Mouse (Mus musculus): ENCODE measurements around the gene Mark1.
A peak's percentile ranks its signal among the peaks of the same experiment; 100 is the strongest.

Gene Mark1

GRCm38 (mm10) chr1:184851741-184852618 lies 147.4 kb downstream of the Mark1 start:
- peak; percentile 78 for DNase-seq (ENCODE audit: low read depth, low spot score)

GRCm38 (mm10) chr1:184851166-184851565 lies 148.2 kb downstream of the Mark1 start:
- DNase-seq (ENCODE audit: low read depth, low spot score), result no peak

DNA sequence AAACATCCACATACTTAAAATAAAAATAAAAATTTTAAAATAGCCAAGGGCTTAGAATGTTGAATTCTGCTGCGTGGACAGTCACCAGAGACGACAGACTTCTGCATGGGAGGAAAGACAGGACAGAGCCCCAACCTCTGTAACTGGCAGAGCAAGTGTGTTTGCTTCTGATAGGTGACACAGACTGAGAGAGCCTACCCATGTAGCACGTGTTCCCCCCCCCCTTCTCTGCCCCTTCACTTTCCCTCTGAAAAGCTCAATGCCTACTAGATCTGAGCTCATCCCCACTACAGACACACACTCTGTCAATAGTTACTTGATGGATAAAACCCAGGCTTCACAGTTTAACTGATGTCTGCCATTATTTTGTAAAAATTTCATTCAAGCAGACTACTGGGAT lies 152.4 kb downstream of the Mark1 start:
- no peak for DNase-seq (ENCODE audit: low read depth, low spot score)

Data from CD4-positive, CD25-positive, alpha-beta regulatory T cell, adult 2 months (primary cell).